13 mouse cellular contexts compared by ENCODE assay signal in genomic region chr6:113242753-113243152, GRCm38 (mm10). TPM values are rescaled to one million over a fixed set of nuclear protein-coding genes. Genes with fewer than 3 reads are reported as not detected.
"Had no signal": no experiment of that assay in that cellular context is flagged by ENCODE, and none has a peak within 500 bp of the region (broad histone marks: within the 10 kb centered on the region; RNA-seq: fewer than 3 reads in every experiment).

No protein-coding gene starts in this region.

- ATAC-seq: liver, embryonic 12.5 days; midbrain, embryonic 16.5 days had no signal

- H3K27ac ChIP-seq: liver, embryonic 12.5 days; midbrain, embryonic 12.5 days; neural tube, embryonic 13.5 days had no signal

- H3K9ac ChIP-seq: liver, embryonic 12.5 days; lung, embryonic 14.5 days; midbrain, embryonic 12.5 days; neural tube, embryonic 13.5 days had no signal

- DNase-seq: kidney, adult 11 months; kidney, postnatal 14 days; left cerebral cortex, postnatal 4 days; lung, embryonic 14.5 days; lung, postnatal 10 days; retina, postnatal 1 day; right cerebral cortex, postnatal 14 days; thymus, postnatal 36 days had no signal

- H3K4me3 ChIP-seq: liver, embryonic 12.5 days; midbrain, embryonic 12.5 days; neural tube, embryonic 13.5 days had no signal

- H3K27me3 ChIP-seq: liver, embryonic 12.5 days; midbrain, embryonic 12.5 days; neural tube, embryonic 13.5 days had no signal

- H3K9me3 ChIP-seq: liver, embryonic 12.5 days; midbrain, embryonic 12.5 days; neural tube, embryonic 13.5 days had no signal

RNA-seq across cellular contexts. Expression of gene Cpne9, which starts 39.4 kb away (rescaled TPM):
- polyA plus RNA-seq: large intestine, adult 2 months; lung, embryonic 14.5 days had no signal
